Mouse (Mus musculus) myocyte (in vitro differentiated cells): Measurements from ENCODE around the gene Samhd1. TPM values are rescaled to one million over a fixed set of nuclear protein-coding genes. Genes with fewer than 3 reads are reported as not detected.
A peak's percentile ranks its signal among the peaks of the same experiment; 100 is the strongest.

Experiments used
- H3K27me3 ChIP-seq: one replicate; pipeline ENCODE4 v1.6.1; 2011; ENCODE audit not compliant: control insufficient read depth, insufficient read depth, insufficient read length
- H3K36me3 ChIP-seq: one replicate; pipeline ENCODE4 v1.6.1; 2011; ENCODE audit not compliant: control insufficient read depth, insufficient read depth
- H3K4me2 ChIP-seq: one replicate; pipeline ENCODE4 v1.6.1; 2011; ENCODE audit warnings: low read depth, control low read depth
- H3K4me3 ChIP-seq: one replicate; pipeline ENCODE4 v1.5.1; 2011; ENCODE audit warnings: mild to moderate bottlenecking, control low read depth, moderate library complexity
- H3K79me2 ChIP-seq: one replicate; pipeline ENCODE4 v1.6.1; 2011; ENCODE audit not compliant: control insufficient read depth, insufficient read depth
- H3ac ChIP-seq: one replicate; pipeline ENCODE4 v1.6.1; 2011; ENCODE audit not compliant: control insufficient read depth, insufficient read length
- E2F4 ChIP-seq: IDR thresholded peaks from one replicate; pipeline ENCODE4 v1.6.1; 2011; ENCODE audit warnings: mild to moderate bottlenecking, control low read depth, moderate library complexity; ENCODE audit not compliant: insufficient read depth
- MAX ChIP-seq: IDR thresholded peaks from one replicate; pipeline ENCODE4 v1.6.1; 2011; ENCODE audit warnings: low read depth, mild to moderate bottlenecking, control low read depth
- MYOD1 ChIP-seq, 3 experiments: IDR thresholded peaks; one replicate each; pipeline ENCODE4 v1.6.1; 2011; ENCODE audit warnings: control low read depth in 2 of 3, low read depth in 2 of 3, mild to moderate bottlenecking in 2 of 3, moderate library complexity in 1 of 3; ENCODE audit not compliant: insufficient read length in 2 of 3, control insufficient read depth in 1 of 3
- MYOG ChIP-seq, 3 experiments: IDR thresholded peaks; one replicate each; pipeline ENCODE4 v1.6.1; 2011; ENCODE audit warnings: control low read depth in 2 of 3, low read depth in 2 of 3, mild to moderate bottlenecking in 2 of 3; ENCODE audit not compliant: insufficient read length in 2 of 3, control insufficient read depth in 1 of 3, insufficient read depth in 1 of 3
- POLR2A ChIP-seq: IDR thresholded peaks from one replicate; pipeline ENCODE4 v1.6.1; 2011; ENCODE audit warnings: low read depth, mild to moderate bottlenecking, control low read depth, moderate library complexity; ENCODE audit not compliant: insufficient read length
- POLR2AphosphoS2 ChIP-seq: IDR thresholded peaks from one replicate; pipeline ENCODE4 v1.6.1; 2011; ENCODE audit warnings: low read depth, control low read depth; ENCODE audit not compliant: insufficient read length
- SRF ChIP-seq: IDR thresholded peaks from one replicate; pipeline ENCODE4 v1.6.1; 2011; ENCODE audit warnings: low read depth; ENCODE audit not compliant: control insufficient read depth, insufficient read length
- TCF12 ChIP-seq: IDR thresholded peaks from one replicate; pipeline ENCODE4 v1.6.1; 2011; ENCODE audit warnings: mild to moderate bottlenecking, control low read depth; ENCODE audit not compliant: poor library complexity, insufficient read depth, severe bottlenecking
- USF1 ChIP-seq: IDR thresholded peaks from one replicate; pipeline ENCODE4 v1.6.1; 2011; ENCODE audit warnings: low read depth, mild to moderate bottlenecking, control low read depth, moderate library complexity
- polyA plus RNA-seq: library from polyadenylated mRNA; unstranded; fragments of >200 nt; fragmentation: generic; extraction: Trizol; gene quantifications from one replicate; pipeline ENCODE4 v1.2.1, GENCODE M21; 2012; ENCODE audit warnings: missing spikeins

The Samhd1 gene
- polyA plus RNA-seq, 1 experiment: 14.0 TPM

DNA sequence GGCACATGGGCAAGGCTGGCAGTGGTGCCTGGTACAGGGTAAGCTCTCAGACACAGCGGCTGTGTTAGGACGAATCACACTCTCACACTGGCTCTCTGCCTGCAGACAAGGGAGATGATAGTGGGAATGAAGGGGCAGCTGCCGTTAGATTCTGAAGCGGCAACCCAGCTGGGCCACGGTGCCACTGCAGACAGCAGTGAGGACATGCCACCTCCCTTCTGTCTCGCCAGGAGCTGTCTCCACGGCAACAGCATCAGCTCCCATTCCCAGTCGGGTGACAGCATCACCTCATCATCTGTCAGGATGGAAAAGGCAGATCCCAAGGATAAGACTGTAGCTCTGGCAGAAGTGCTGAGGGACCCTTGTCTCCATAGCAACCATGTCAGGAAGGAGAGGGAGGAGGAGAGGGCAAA lies 85.2 kb downstream of the Samhd1 start:
- H3K4me2 ChIP-seq: no peak overlapping the region
- peaks cover 6% of the 10 kb centered on the region for H3K36me3 ChIP-seq
- H3K4me3 ChIP-seq: no peak overlapping the region
- TF ChIP-seq MYOD1 (IDR thresholded peaks at IDR 0.05; ENCODE audit: control insufficient read depth in 1 of 3, insufficient read length in 2 of 3, low read depth in 2 of 3): peak in 1 of 3 experiments; percentile 26
- no peak for TF ChIP-seq SRF
- TF ChIP-seq MYOG (IDR thresholded peaks at IDR 0.05; ENCODE audit: control insufficient read depth in 1 of 3, insufficient read depth in 1 of 3, insufficient read length in 2 of 3, low read depth in 2 of 3): no peak
- TF ChIP-seq POLR2AphosphoS2: peak; percentile 25
- no peak overlapping the region for H3ac ChIP-seq
- H3K79me2 ChIP-seq: peaks cover 14% of the 10 kb centered on the region
- no peaks in the 10 kb centered on the region for H3K27me3 ChIP-seq

DNA sequence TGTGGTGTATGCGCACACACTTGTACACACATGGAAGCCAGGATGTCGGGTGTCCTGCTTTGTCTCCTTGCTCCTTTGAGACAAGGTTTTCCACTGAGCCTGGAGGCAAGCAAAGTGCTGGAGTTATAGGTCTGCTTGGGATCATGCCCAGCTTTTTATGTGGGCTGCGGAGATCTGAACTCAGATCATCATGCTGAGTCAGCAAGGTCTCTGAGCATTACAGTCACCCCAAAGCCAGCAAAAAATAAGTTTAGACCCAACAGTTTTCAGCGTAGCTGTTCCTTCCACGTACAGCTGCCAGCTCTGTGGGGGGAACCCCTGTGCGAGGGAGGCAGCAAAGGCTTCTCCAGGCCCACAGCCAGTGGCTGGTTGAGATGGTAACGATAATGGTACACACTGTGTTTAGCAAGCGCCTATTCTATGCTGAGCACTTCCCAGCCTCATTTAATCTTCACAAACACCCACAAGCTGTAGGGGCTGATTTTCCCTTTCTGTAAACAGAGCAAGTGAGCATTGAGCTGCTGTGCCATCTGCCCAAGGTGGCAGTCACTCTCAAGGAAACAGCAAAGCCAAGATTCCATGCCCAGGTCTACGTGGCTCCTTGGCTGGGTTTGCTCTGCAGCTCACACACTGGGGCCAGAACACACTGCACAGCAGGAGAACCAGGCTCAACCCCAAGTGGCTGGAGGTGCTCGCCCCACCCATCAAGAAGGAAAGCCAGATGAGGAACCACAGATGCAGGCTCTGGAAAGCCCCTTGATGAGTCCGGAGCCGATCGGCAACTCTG lies 86.5 kb downstream of the Samhd1 start:
- Histone ChIP-seq H3K79me2 (peaks cover 19% of the 10 kb centered on the region), H3K36me3 (peaks cover 8% of the 10 kb centered on the region), H3K4me2 (no peak overlapping the region), H3K4me3 (no peak overlapping the region), H3ac (no peak overlapping the region), H3K27me3 (no peaks in the 10 kb centered on the region)
- TF ChIP-seq TCF12 (no peak), POLR2A (no peak), USF1 (no peak), MAX (no peak), E2F4 (no peak), MYOG (IDR thresholded peaks at IDR 0.05; ENCODE audit: control insufficient read depth in 1 of 3, insufficient read depth in 1 of 3, insufficient read length in 2 of 3, low read depth in 2 of 3) (no peak), SRF (no peak)

Other genes starting within 250 kb of the Samhd1 start
- 0.18 TPM for gene Sla2, start 248.1 kb downstream of the Samhd1 start, polyA plus RNA-seq
- gene Ndrg3, start 143.2 kb downstream of the Samhd1 start, polyA plus RNA-seq: 34.0 TPM
- 4.8 TPM for gene Dsn1, start 128.1 kb downstream of the Samhd1 start, polyA plus RNA-seq
- 11.9 TPM for gene Soga1, start 56.0 kb downstream of the Samhd1 start, polyA plus RNA-seq
- not detected for gene Tldc2, start 48.2 kb downstream of the Samhd1 start, polyA plus RNA-seq
- gene Rbl1, start 69.3 kb upstream of the Samhd1 start, polyA plus RNA-seq: 4.1 TPM
- gene Rpn2, start 143.8 kb upstream of the Samhd1 start, polyA plus RNA-seq: 203 TPM
- 0.10 TPM for gene Mroh8, start 144.3 kb upstream of the Samhd1 start, polyA plus RNA-seq
- gene Ghrh, start 212.2 kb upstream of the Samhd1 start, polyA plus RNA-seq: not detected
- 64.5 TPM for gene Manbal, start 232.3 kb upstream of the Samhd1 start, polyA plus RNA-seq